Mouse (Mus musculus) frontal cortex, adult 2 months (tissue): Measurements from ENCODE around the gene Kcnh1. TPM values are rescaled to one million over a fixed set of nuclear protein-coding genes. Genes with fewer than 3 reads are reported as not detected.

ENCODE experiments used
- DNase-seq, 2 experiments: peaks; one replicate each; pipeline ENCODE4 v3.0.0; 2022; ENCODE audit warnings: low spot score in 1 of 2; ENCODE audit errors: extremely low spot score in 1 of 2
- polyA plus RNA-seq: library from polyadenylated mRNA; depleted of rRNA; stranded (reverse); fragments of >200 nt; gene quantifications from 2 replicates; pipeline ENCODE4 v1.2.3, GENCODE M21; 2012

Kcnh1 gene
- polyA plus RNA-seq, 1 experiment, result 26.1 TPM

DNA sequence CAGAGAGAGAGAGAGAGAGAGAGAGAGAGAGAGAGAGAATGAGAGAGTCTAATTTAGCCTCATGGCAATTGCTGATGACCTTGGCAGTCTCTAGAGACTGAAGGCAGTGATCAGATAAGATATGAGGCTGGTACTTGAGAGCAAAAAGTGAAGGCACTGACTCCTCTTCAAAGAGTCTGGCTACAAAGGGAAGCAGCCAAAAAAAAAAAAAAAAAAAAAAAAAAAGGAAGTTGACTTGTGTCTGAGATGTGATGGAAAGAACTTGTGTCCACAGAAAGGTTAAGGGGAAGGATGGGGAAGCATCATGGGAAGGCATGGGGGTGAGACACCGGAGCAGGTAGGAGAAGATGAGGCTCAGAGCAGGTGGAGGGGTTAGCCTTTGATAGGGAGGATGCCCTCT lies 75.1 kb downstream of the Kcnh1 start:
- DNase-seq, result no peak

DNA sequence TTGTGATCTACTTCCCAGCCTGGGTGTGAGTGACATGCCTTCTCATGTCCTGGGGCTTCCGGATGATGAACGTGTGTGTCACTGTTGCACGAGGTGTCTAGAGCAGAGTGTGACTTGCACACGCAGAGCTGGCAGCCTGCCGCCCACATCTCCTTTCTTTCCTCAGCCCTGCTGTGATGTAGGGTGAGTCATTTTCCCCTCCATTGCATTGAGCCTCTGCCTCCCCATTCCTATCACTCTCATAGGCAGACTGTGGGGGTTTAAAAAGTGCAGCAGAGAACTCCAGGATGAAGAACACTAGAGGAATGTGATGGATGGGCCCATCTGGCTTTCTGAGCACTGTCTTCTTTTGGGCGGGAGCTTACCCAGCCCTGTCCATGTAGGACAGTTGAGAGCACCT lies 76.4 kb downstream of the Kcnh1 start:
- DNase-seq, result peak; percentile 83 to 85

GRCm38 (mm10) chr1:192268878-192269277 lies 78.3 kb downstream of the Kcnh1 start:
- DNase-seq, result peak in 1 of 2 experiments; percentile 55

GRCm38 (mm10) chr1:192269911-192270310 lies 79.3 kb downstream of the Kcnh1 start:
- peak in 1 of 2 experiments; percentile 65 for DNase-seq

GRCm38 (mm10) chr1:192277801-192278385 lies 87.3 kb downstream of the Kcnh1 start:
- DNase-seq, result no peak

- DNase-seq, result no peak
These were observed 93.8 kb downstream of the Kcnh1 start for GRCm38 (mm10) chr1:192284340-192284739.

DNA sequence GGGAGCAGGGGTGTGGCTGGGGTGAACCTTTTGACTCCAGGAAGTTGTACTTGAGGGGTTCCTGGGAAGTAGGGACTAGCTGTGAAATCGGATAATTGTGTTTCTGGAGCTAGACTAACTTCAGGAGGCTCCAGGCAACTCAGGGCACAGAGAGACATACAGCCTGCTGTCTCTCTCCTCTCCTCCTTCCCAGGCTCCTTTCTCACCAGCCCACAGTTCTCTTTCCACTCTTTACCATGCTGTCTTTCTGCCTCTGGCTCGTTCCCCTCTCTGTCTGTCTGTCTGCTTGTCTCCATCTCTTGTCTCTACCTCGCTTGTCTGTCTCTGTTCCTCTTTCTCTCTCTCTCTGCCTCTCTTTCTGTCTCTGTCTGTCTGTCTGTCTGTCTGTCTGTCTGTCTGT lies 94.4 kb downstream of the Kcnh1 start:
- no peak for DNase-seq

- DNase-seq, result no peak
These were observed 97.9 kb downstream of the Kcnh1 start for GRCm38 (mm10) chr1:192288456-192288855.

- no peak for DNase-seq
These were observed 100.7 kb downstream of the Kcnh1 start for GRCm38 (mm10) chr1:192291286-192291685.

GRCm38 (mm10) chr1:192293391-192293790 lies 102.8 kb downstream of the Kcnh1 start:
- DNase-seq, result no peak

- DNase-seq, result no peak
These were observed 103.3 kb downstream of the Kcnh1 start for GRCm38 (mm10) chr1:192293921-192294320.

DNA sequence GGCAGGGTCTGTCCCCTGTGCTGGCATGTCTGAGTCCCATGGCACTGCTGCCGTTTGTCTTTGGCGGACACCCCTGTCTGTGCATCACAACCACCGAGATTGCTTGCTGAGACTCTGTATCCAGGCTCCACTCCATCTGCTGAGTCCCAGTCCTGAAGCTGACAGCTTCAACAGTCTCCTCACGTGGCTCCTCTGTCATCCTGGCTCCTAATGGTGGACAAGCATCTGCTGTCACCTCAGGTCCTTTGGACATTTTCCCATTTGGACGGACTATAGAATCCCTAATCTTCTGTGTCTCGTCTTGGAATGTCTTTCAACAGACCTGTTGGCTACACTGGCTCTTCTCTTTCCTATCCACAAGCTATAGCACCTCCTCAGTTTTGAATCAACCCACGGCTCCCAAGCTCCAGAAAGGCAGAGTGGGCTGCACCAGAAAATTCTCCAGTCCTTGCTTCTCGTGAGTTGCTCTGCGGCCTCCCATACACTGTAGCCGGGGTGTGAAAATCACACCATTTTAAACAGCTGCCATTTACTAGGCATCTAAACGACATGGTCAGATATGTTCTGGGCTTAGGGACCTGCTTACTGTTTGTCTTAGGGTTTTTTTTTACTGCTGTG lies 104.8 kb downstream of the Kcnh1 start:
- DNase-seq, result no peak

DNA sequence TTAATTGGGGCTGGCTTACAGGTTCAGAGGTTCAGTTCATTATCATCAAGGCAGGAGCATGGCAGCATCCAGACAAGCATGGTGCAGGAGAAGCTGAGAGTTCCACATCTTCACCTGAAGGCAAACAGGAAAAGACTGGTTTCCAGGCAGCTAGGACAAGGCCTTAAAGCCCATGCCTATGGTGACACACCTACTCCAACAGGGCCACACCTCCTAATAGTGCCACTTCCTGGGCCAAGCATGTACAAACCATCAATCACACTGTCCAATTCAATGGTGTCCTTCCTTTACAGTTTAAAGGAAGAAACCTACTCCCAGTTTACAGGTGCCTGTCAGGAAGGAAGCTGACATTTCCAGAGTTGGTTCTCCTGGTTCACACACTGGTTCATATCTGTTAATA lies 105.3 kb downstream of the Kcnh1 start:
- DNase-seq, result no peak

- DNase-seq, result no peak
These were observed 107.0 kb downstream of the Kcnh1 start for GRCm38 (mm10) chr1:192297481-192298128.

- DNase-seq, result no peak
These were observed 109.8 kb downstream of the Kcnh1 start for GRCm38 (mm10) chr1:192300417-192300816.

- DNase-seq, result no peak
These were observed 113.0 kb downstream of the Kcnh1 start for GRCm38 (mm10) chr1:192303615-192304014.

DNA sequence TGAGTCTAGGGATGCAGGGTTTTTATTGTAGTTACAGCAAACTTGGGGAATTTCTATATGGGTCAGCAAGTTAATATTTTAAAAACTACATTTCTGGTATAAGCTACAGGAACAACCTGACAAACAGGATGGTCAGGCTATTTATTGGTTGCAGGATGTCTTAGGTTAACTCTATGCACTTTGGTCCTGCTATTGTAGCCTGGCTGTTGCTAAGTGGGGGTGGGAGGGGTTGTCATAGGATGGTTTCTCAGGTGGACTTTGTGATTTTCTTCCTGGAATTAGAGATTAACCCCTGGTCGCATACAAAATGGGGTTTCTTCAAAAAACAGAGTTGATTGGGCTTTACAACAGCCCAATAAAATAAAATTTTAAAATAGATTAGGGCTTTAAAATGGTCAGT lies 114.6 kb downstream of the Kcnh1 start:
- no peak for DNase-seq

DNA sequence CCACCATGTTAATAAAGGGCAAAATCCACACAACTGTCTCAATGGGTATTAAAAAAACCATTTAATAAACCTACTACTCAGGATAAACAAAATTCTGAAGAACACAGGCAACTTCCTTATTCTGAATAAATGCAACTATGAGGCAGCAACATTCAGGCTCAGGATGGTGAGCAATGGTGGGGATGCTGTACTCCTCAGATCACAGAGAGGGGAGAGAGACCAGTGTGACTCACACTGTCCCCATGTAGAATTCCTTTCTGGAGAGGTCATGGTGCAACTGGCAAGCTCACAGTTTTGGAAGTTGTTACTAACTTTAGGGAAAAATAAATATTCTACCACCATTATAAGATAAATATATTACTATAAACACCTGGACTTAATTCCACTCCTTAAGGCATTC lies 116.5 kb downstream of the Kcnh1 start:
- no peak for DNase-seq

GRCm38 (mm10) chr1:192311298-192311697 lies 120.7 kb downstream of the Kcnh1 start:
- DNase-seq, result no peak

DNA sequence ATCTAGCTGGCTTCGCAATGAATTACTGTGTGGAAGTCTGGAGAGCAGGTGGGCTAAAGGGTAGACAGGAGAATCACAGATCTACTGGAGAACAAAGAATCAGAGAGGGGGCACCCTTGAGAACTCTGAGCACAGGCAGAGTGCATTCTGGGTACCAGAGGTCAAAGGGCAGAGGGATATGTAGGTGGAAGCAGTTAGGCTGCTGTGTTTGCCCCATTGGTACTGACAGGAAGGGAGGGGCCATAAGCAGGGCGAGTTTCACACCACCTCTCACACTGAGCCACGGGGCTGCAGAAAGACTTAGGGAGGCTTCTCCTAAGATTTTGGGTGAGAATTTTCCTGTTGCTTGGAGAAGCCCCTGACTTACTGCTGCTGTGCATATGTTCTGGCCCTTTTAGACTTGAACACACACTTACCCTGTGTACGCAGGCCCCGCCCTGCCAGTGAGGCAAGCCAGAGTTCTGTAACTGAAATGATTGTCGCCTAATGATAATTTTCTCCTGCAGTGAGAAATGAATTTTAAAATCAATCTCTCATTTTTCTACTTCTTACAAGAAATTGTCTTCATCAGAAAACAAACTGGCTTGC lies 121.4 kb downstream of the Kcnh1 start:
- no peak for DNase-seq

GRCm38 (mm10) chr1:192312446-192312845 lies 121.9 kb downstream of the Kcnh1 start:
- DNase-seq, result no peak

- no peak for DNase-seq
These were observed 122.4 kb downstream of the Kcnh1 start for GRCm38 (mm10) chr1:192312998-192313397.
